Mouse (Mus musculus) MEL (cell line): ENCODE results near the gene Adamtsl1. TPM values are rescaled to one million over a fixed set of nuclear protein-coding genes. Genes with fewer than 3 reads are reported as not detected.

Experiments used
- DNase-seq: peaks from one replicate; pipeline ENCODE4 v3.0.0; 2011; ENCODE audit warnings: low read depth, low spot score
- H3K27ac ChIP-seq: 2 replicates; pipeline ENCODE4 v1.5.1; 2012; ENCODE audit warnings: low read depth, mild to moderate bottlenecking, control low read depth, low read length, moderate library complexity; ENCODE audit not compliant: control insufficient read depth
- H3K27me3 ChIP-seq, 2 experiments: fragments of 150-350 bp in 1 of 2; sonication (generic) in 1 of 2; 2 replicates each; pipeline ENCODE4 v1.6.1; 2012; ENCODE audit warnings: low read length in 2 of 2, mild to moderate bottlenecking in 2 of 2, improper control_type of control experiment in 1 of 2, moderate library complexity in 1 of 2; ENCODE audit not compliant: insufficient read depth in 2 of 2, control insufficient read depth in 1 of 2
- H3K36me3 ChIP-seq, 2 experiments: 2 replicates each; pipeline ENCODE4 v1.6.1; 2012 to 2014; ENCODE audit warnings: low read length in 2 of 2, improper control_type of control experiment in 1 of 2, inconsistent platforms in 1 of 2, mild to moderate bottlenecking in 1 of 2; ENCODE audit not compliant: insufficient read depth in 2 of 2, control insufficient read depth in 1 of 2
- H3K4me1 ChIP-seq, 2 experiments: fragments of 150-350 bp in 1 of 2; sonication (generic) in 1 of 2; 2 replicates each; pipeline ENCODE4 v1.6.1; 2012; ENCODE audit warnings: low read length in 2 of 2, improper control_type of control experiment in 1 of 2, mild to moderate bottlenecking in 1 of 2; ENCODE audit not compliant: insufficient read depth in 2 of 2, control insufficient read depth in 1 of 2
- H3K4me3 ChIP-seq, 2 experiments: fragments of 150-350 bp in 1 of 2; sonication (generic) in 1 of 2; 2 replicates each; pipeline ENCODE4 v1.5.1; 2012; ENCODE audit warnings: low read depth in 2 of 2, low read length in 2 of 2, mild to moderate bottlenecking in 2 of 2, moderate library complexity in 2 of 2, control low read depth in 1 of 2, improper control_type of control experiment in 1 of 2; ENCODE audit not compliant: control insufficient read depth in 1 of 2, insufficient read depth in 1 of 2
- H3K79me2 ChIP-seq: 2 replicates; pipeline ENCODE4 v1.6.1; 2012; ENCODE audit warnings: mild to moderate bottlenecking, low read length, moderate library complexity; ENCODE audit not compliant: control insufficient read depth, poor library complexity, insufficient read depth
- H3K9ac ChIP-seq: 2 replicates; pipeline ENCODE4 v1.6.1; 2012; ENCODE audit warnings: low read depth, mild to moderate bottlenecking, control low read depth, low read length, moderate library complexity; ENCODE audit not compliant: control insufficient read depth, poor library complexity, severe bottlenecking
- H3K9me3 ChIP-seq: fragments of 150-350 bp; sonication (generic); replicated peaks from 2 replicates; pipeline ENCODE4 v1.6.1; 2012; ENCODE audit warnings: mild to moderate bottlenecking, low read length, improper control_type of control experiment, moderate library complexity; ENCODE audit not compliant: insufficient read depth
- BHLHE40 ChIP-seq: IDR thresholded peaks from 2 replicates; pipeline ENCODE4 v1.6.1; 2012; ENCODE audit warnings: low read depth, mild to moderate bottlenecking, inconsistent platforms, low read length, improper control_type of control experiment, borderline replicate concordance
- CHD1 ChIP-seq: IDR thresholded peaks from 2 replicates; pipeline ENCODE4 v1.6.1; 2012; ENCODE audit warnings: low read depth, mild to moderate bottlenecking, inconsistent platforms, low read length, improper control_type of control experiment
- CHD2 ChIP-seq: IDR thresholded peaks from 2 replicates; pipeline ENCODE4 v1.6.1; 2011; ENCODE audit warnings: low read length, improper control_type of control experiment
- ELF1 ChIP-seq: IDR thresholded peaks from 2 replicates; pipeline ENCODE4 v1.6.1; 2014; ENCODE audit warnings: low read depth, mild to moderate bottlenecking, inconsistent platforms, low read length, improper control_type of control experiment, moderate library complexity
- GABPA ChIP-seq: IDR thresholded peaks from 2 replicates; pipeline ENCODE4 v1.6.1; 2012; ENCODE audit warnings: low read depth, mild to moderate bottlenecking, inconsistent platforms, low read length, improper control_type of control experiment, moderate library complexity
- JUND ChIP-seq: IDR thresholded peaks from 2 replicates; pipeline ENCODE4 v1.6.1; 2011; ENCODE audit warnings: low read depth, mild to moderate bottlenecking, improper control_type of control experiment, low read length
- MAFK ChIP-seq: IDR thresholded peaks from 2 replicates; pipeline ENCODE4 v1.6.1; 2011; ENCODE audit warnings: low read depth, mild to moderate bottlenecking, low read length, improper control_type of control experiment, borderline replicate concordance
- MAX ChIP-seq: IDR thresholded peaks from 2 replicates; pipeline ENCODE4 v1.6.1; 2011; ENCODE audit warnings: low read length, improper control_type of control experiment
- MAZ ChIP-seq: IDR thresholded peaks from 2 replicates; pipeline ENCODE4 v1.6.1; 2012; ENCODE audit warnings: low read depth, mild to moderate bottlenecking, inconsistent platforms, low read length, improper control_type of control experiment
- MEF2A ChIP-seq: IDR thresholded peaks from 2 replicates; pipeline ENCODE4 v1.6.1; 2014; ENCODE audit warnings: low read depth, mild to moderate bottlenecking, inconsistent platforms, low read length, improper control_type of control experiment; ENCODE audit not compliant: poor library complexity, insufficient replicate concordance, severe bottlenecking; ENCODE audit errors: extremely low read depth
- MXI1 ChIP-seq: IDR thresholded peaks from 2 replicates; pipeline ENCODE4 v1.6.1; 2011; ENCODE audit warnings: mild to moderate bottlenecking, low read depth, low read length, improper control_type of control experiment
- MYB ChIP-seq: IDR thresholded peaks from 2 replicates; pipeline ENCODE4 v1.6.1; 2011; ENCODE audit warnings: mild to moderate bottlenecking, low read depth, low read length, improper control_type of control experiment
- NELFE ChIP-seq: IDR thresholded peaks from 2 replicates; pipeline ENCODE4 v1.6.1; 2011; ENCODE audit warnings: low read depth, low read length, improper control_type of control experiment
- NRF1 ChIP-seq: IDR thresholded peaks from 2 replicates; pipeline ENCODE4 v1.6.1; 2014; ENCODE audit warnings: low read depth, mild to moderate bottlenecking, inconsistent platforms, low read length, improper control_type of control experiment, moderate library complexity; ENCODE audit not compliant: poor library complexity, insufficient read depth, severe bottlenecking
- RAD21 ChIP-seq: IDR thresholded peaks from 2 replicates; pipeline ENCODE4 v1.6.1; 2011; ENCODE audit warnings: mild to moderate bottlenecking, low read depth, low read length, improper control_type of control experiment
- RCOR1 ChIP-seq: IDR thresholded peaks from 2 replicates; pipeline ENCODE4 v1.6.1; 2012; ENCODE audit warnings: low read depth, mild to moderate bottlenecking, inconsistent platforms, low read length, improper control_type of control experiment
- SIN3A ChIP-seq: IDR thresholded peaks from 2 replicates; pipeline ENCODE4 v1.6.1; 2012; ENCODE audit warnings: low read length, improper control_type of control experiment, inconsistent platforms
- USF2 ChIP-seq, 2 experiments: IDR thresholded peaks; 2 replicates each; pipeline ENCODE4 v1.6.1; 2011 to 2012; ENCODE audit warnings: improper control_type of control experiment in 2 of 2, low read length in 2 of 2, borderline replicate concordance in 1 of 2, inconsistent platforms in 1 of 2, low read depth in 1 of 2, mild to moderate bottlenecking in 1 of 2; ENCODE audit not compliant: insufficient read depth in 1 of 2
- ZC3H11A ChIP-seq: IDR thresholded peaks from 2 replicates; pipeline ENCODE4 v1.6.1; 2012; ENCODE audit warnings: low read depth, mild to moderate bottlenecking, inconsistent platforms, low read length, improper control_type of control experiment
- ZNF384 ChIP-seq: IDR thresholded peaks from 2 replicates; pipeline ENCODE4 v1.6.1; 2012; ENCODE audit warnings: low read depth, mild to moderate bottlenecking, inconsistent platforms, low read length, improper control_type of control experiment
- polyA plus RNA-seq, 2 experiments: library from polyadenylated mRNA; stranded (reverse) in 1 of 2; unstranded in 1 of 2; fragments of >175 nt in 1 of 2; fragments of >200 nt in 1 of 2; gene quantifications; 2 replicates each; pipeline versions ENCODE4 v1.2.1 to v1.2.4; 2012; ENCODE audit warnings: low replicate concordance in 2 of 2, low read depth in 1 of 2; ENCODE audit not compliant: insufficient read length in 2 of 2, insufficient read depth in 1 of 2, missing spikeins in 1 of 2
- total RNA-seq: library from RNA; depleted of rRNA; stranded (reverse); fragments of 300-350 nt; gene quantifications from 2 replicates; pipeline ENCODE4 v1.2.3, GENCODE M21; 2012

Adamtsl1 gene
- total and polyA plus RNA-seq, 3 experiments, result not detected

- DNase-seq, result no peak
- Histone ChIP-seq H3K36me3 (no peaks in the 10 kb centered on the region), H3K27ac (no peak overlapping the region)
- TF ChIP-seq JUND, result no peak
- no peak for TF ChIP-seq ZNF384
- no peak for TF ChIP-seq USF2 (IDR thresholded peaks at IDR 0.05; ENCODE audit: borderline replicate concordance in 1 of 2, insufficient read depth in 1 of 2, low read depth in 1 of 2, low read length in 2 of 2)
- no peak for TF ChIP-seq NRF1
- no peak for TF ChIP-seq MYB
- TF ChIP-seq SIN3A, result no peak
- TF ChIP-seq MAZ, result no peak
- TF ChIP-seq CHD1, result no peak
- no peak for TF ChIP-seq BHLHE40
- TF ChIP-seq MXI1, result no peak
- TF ChIP-seq MEF2A, result no peak
- TF ChIP-seq RCOR1, result no peak
- no peak for TF ChIP-seq CHD2
- TF ChIP-seq, all 39 proteins: peak for 0
- no peaks in the 10 kb centered on the region for H3K79me2 ChIP-seq
- H3K9ac ChIP-seq, result no peak overlapping the region
- H3K27me3 ChIP-seq, result no peaks in the 10 kb centered on the region; a peak in 1 of 4 replicates
- no peaks in the 10 kb centered on the region for H3K9me3 ChIP-seq
- no peaks in the 10 kb centered on the region for H3K4me1 ChIP-seq
- no peak overlapping the region for H3K4me3 ChIP-seq
Observed at GRCm38 (mm10) chr4:86031041-86031440, 517.1 kb downstream of the Adamtsl1 start.

GRCm38 (mm10) chr4:86040921-86041320 is 526.9 kb downstream of the Adamtsl1 start:
- no peak for DNase-seq

More at GRCm38 (mm10) chr4:86040921-86041320, 526.9 kb downstream of the Adamtsl1 start:
- Histone ChIP-seq H3K27ac (no peak overlapping the region), H3K9me3 (no peaks in the 10 kb centered on the region), H3K9ac (no peak overlapping the region), H3K4me1 (no peaks in the 10 kb centered on the region), H3K79me2 (no peaks in the 10 kb centered on the region), H3K27me3 (no peaks in the 10 kb centered on the region), H3K4me3 (no peak overlapping the region), H3K36me3 (no peaks in the 10 kb centered on the region)
- TF ChIP-seq NRF1, result no peak
- TF ChIP-seq ZNF384, result no peak
- no peak for TF ChIP-seq CHD2
- no peak for TF ChIP-seq MYB
- TF ChIP-seq RAD21, result no peak
- TF ChIP-seq MAX, result no peak
- TF ChIP-seq MXI1, result no peak
- TF ChIP-seq GABPA, result no peak
- TF ChIP-seq MEF2A, result no peak
- TF ChIP-seq ZC3H11A, result no peak
- TF ChIP-seq MAFK, result no peak
- no peak for TF ChIP-seq USF2 (IDR thresholded peaks at IDR 0.05; ENCODE audit: borderline replicate concordance in 1 of 2, insufficient read depth in 1 of 2, low read depth in 1 of 2, low read length in 2 of 2)
- TF ChIP-seq NELFE, result no peak
- TF ChIP-seq ELF1, result no peak
